Mouse (Mus musculus): ENCODE data around the gene Ptprd. TPM values are rescaled to one million over a fixed set of nuclear protein-coding genes. Genes with fewer than 3 reads are reported as not detected.

Gene Ptprd
- polyA plus RNA-seq, 1 experiment = 7.8 TPM

GRCm38 (mm10) chr4:76621740-76622139 lies 1590.0 kb downstream of the Ptprd start:
- DNase-seq (ENCODE audit: low read depth) = no peak

- no peak for DNase-seq (ENCODE audit: low read depth)
These were observed 1595.1 kb downstream of the Ptprd start for GRCm38 (mm10) chr4:76616614-76617013.

DNA sequence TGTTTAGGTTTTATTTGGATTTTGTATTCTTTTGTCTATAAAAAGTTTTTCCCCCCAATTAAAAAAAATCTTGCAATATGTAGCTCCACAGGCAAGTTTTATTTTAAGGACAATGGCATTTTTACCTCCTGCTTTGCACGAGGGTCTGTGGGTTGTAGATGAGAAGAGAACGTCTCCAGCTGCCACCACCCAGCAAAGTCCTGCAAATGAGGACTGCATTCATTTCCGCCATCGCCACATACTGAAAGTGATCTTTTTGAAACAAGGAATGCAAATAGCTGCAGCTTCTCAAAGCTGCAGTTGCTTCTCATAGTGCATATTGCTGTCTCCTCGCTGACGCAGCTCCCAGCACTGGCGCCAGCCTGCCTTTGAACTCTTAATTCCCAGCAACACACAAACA lies 1603.5 kb downstream of the Ptprd start:
- no peak for DNase-seq (ENCODE audit: low read depth)

DNA sequence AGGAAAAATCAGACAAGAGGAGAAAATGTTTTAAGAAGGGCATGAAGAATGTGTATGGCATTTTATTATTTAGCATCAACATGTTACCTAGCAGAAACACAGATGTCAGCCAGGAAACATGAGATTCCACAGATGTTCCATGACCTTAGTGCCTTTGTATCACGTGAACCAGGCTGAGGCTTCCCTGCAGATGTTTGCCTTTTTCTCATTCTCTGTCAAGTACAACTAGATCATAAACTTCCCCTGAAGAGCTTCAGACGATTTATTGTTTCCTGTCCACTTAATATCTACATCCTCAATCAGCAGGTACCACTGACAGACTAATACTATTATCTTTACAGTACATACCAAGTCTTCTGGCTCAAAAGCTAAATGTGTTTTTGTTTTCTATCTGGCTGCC lies 1605.0 kb downstream of the Ptprd start:
- DNase-seq (ENCODE audit: low read depth) = no peak

DNA sequence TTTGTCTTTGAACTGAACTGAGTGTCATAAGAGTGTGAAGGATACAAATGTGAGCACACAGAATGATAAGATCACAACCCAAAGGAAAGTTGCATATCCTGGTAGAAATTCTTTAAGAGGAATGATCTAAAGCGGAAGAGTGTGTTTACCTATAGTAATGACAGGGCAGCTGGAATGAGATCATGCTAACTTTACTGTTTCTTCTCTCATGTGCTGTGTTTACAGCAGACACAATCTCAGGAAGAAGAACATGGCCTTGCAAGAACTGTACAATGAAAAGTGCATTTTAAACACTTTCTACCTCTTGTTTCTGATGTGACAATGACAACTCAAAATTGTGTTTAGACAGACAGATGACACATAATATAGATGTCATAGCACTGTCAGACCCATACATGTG lies 1621.0 kb downstream of the Ptprd start:
- DNase-seq (ENCODE audit: low read depth) = no peak

- DNase-seq (ENCODE audit: low read depth) = no peak
These were observed 1628.7 kb downstream of the Ptprd start for GRCm38 (mm10) chr4:76583025-76583424.

- no peak for DNase-seq (ENCODE audit: low read depth)
These were observed 1645.8 kb downstream of the Ptprd start for GRCm38 (mm10) chr4:76566006-76566405.

- DNase-seq (ENCODE audit: low read depth) = no peak
These were observed 1670.0 kb downstream of the Ptprd start for GRCm38 (mm10) chr4:76541769-76542168.

DNA sequence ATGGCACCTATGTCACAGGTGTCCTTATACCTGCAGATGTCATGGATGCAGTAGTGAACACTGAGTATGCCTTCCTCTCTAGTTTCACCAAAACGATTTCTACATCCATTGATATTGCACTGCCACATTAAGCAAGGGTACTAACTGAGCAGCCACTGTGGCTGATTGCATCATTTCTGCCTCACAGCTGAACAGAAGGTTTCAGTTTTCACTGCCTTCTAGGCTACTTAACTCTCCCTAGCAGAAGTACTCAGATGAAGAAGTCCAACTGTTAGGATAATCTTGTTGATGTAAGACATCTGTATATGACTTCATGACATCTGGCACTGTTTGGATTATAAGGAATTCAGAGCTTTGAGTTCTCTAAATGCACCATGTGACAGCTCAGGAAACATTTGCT lies 1678.8 kb downstream of the Ptprd start:
- no peak for DNase-seq (ENCODE audit: low read depth)

DNA sequence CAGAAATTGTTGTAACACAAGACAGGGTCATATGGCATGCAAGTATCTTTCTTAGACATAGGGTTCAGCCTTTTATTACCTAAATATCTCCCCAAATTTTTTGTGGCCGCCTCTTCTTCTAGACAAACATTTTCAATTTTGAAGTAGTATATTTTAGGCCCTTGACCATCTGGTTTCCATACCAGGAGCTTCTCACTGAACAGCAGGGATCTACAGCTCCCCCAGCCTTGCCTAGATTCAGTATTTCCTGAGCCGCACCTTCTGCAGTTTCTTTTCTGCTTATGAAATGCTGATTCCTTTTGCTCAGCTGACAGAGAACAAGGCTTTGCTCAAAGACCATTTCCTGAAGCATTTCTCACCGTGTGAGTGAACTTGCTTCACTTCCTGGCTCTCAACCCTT lies 1686.5 kb downstream of the Ptprd start:
- DNase-seq (ENCODE audit: low read depth) = no peak

DNA sequence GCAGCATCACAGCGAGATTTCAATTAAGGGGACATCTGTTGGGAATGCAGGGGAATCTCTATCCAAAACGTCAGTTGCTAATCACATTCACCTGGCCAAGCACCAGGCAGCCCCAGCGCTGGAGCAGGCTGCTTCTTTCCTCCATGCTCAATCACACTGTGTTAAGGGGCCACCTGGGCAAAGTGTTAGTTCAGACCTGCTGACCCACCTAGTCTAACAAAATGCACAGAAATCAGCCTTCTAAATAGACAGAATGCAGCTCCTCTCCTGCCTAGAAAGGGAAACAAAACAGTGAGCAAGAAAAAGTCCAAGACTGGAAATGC lies 1708.5 kb downstream of the Ptprd start:
- DNase-seq (ENCODE audit: low read depth) = no peak

- DNase-seq (ENCODE audit: low read depth) = no peak
These were observed 1709.0 kb downstream of the Ptprd start for GRCm38 (mm10) chr4:76502575-76503278.

- DNase-seq (ENCODE audit: low read depth) = no peak
These were observed 1725.9 kb downstream of the Ptprd start for GRCm38 (mm10) chr4:76485848-76486247.

GRCm38 (mm10) chr4:76468366-76469100 lies 1743.2 kb downstream of the Ptprd start:
- no peak for DNase-seq (ENCODE audit: low read depth)

DNA sequence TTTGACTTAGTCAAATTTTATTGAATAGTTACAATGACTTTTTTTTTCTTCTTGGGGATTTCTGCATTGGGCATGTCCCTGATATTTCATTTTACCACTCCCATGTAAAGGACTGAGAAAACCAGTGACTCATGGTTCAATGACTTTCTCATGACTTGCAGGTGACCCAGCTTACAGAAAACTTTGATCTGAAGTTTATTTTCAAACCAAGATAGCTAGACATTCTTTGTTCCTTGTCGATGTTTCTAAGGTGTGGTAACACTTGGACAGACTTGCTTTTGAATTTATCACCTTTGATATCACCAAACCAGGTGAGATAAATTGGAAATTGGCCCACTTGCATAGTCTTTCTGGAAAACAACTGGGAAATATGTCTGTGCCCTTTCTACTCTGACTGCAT lies 1747.1 kb downstream of the Ptprd start:
- no peak for DNase-seq (ENCODE audit: low read depth)

DNA sequence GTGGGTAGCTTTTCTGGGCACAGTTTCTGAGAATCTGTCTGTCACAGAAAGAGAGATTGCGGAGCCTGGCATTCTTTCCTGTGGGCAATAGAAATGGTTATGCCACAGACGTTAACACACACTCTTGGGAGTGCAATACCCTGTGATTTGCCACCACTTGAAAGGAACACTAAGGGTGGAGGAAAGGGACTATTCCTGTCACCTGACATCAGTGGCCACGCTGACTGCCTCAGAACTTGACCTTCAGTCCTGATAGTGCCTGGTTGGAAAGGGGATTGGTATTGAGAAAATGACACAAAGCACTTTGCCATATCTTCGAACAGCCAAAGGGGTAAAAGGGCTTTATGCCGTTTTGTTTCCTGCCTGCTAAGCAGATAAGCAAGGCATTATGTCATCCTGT lies 1750.4 kb downstream of the Ptprd start:
- DNase-seq (ENCODE audit: low read depth) = no peak

GRCm38 (mm10) chr4:76460556-76460955 lies 1751.2 kb downstream of the Ptprd start:
- DNase-seq (ENCODE audit: low read depth) = no peak

DNA sequence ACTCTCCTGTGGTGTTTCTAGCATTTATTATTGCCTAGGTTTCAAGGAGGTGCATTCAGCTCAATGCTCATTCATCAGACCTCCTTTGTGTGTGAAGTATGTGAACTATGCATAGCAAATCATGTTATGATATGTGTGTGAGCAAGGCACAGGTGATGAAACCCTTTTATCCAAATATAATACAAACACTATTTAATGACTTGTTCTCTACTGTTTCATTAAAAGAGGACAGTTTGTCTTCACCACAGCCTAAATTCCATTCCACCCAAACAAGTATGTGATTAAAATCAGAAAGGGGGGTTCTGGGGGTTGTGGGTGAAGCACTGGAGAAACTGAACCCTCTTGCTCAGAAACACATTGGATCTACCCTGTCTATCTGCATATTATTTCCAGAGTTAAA lies 1752.1 kb downstream of the Ptprd start:
- no peak for DNase-seq (ENCODE audit: low read depth)

GRCm38 (mm10) chr4:76452286-76452685 lies 1759.5 kb downstream of the Ptprd start:
- DNase-seq (ENCODE audit: low read depth) = no peak

- no peak for DNase-seq (ENCODE audit: low read depth)
These were observed 1760.7 kb downstream of the Ptprd start for GRCm38 (mm10) chr4:76451019-76451552.

DNA sequence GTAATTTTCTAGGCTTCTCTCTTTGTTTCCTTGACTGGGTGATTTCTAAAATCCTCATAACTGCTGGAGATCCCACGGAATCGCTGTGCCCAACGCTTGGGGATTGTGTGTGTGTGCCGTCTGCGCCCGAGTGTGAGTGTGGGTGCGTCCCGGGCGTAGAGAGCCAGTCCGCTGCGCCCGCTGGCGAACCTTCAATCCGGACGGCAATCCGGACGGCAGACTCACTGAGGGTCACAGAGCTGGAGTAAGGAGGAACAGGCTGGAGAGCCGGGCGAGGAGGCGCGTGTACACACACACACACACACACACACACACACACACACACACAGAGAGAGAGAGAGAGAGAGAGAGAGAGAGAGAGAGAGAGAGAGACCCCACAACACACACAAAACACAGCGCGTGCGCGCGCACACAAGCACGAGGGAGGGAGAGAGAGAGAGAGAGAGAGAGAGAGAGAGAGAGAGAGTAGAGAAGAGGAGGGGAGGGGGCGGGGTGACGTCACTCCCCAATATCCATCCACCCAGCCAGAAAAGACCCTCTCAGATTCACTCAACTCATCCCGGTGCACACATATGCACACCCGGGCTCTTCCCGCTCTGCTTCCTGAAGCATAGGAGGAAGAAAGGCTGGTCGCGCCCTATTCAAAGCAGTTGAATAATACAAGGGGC lies 1761.3 kb downstream of the Ptprd start:
- no peak for DNase-seq (ENCODE audit: low read depth)

GRCm38 (mm10) chr4:76449466-76450350 lies 1762.1 kb downstream of the Ptprd start:
- DNase-seq (ENCODE audit: low read depth) = no peak
